ENCODE assay signal across 8 mouse cellular contexts in genomic region chr17:31664760-31665159, GRCm38 (mm10). TPM values are rescaled to one million over a fixed set of nuclear protein-coding genes. Genes with fewer than 3 reads are reported as not detected.
DNase-seq lines count a peak whose midpoint lies in the region; ATAC-seq and TF ChIP-seq lines count a peak whose summit lies in the region.

No protein-coding gene starts in this region.

- peak; percentile 95 for TF ChIP-seq CTCF in cerebellum, adult 2 months (IDR thresholded peaks at IDR 0.05; ENCODE audit: borderline replicate concordance, insufficient read depth, low read depth, low read length)

- no peak overlapping the region for H3K9ac ChIP-seq in hindbrain, embryonic 14.5 days

- no peaks in the 10 kb centered on the region for H3K9me3 ChIP-seq in hindbrain, embryonic 14.5 days (ENCODE audit: control insufficient read depth, low read length)

- DNase-seq in MN1 (ENCODE audit: low spot score): peak; percentile 94
- DNase-seq in cerebellum, adult 2 months: peak; percentile 72 to 79
- peak; percentile 85 for DNase-seq in forelimb bud, embryonic 11.5 days (ENCODE audit: low read depth, low spot score)
- DNase-seq in hindbrain, embryonic 14.5 days (ENCODE audit: low spot score): peak; percentile 75
- DNase-seq in layer of hippocampus, postnatal 25 days (ENCODE audit: extremely low spot score in 1 of 2, low spot score in 1 of 2): peak; percentile 46 to 78
- peak; percentile 87 to 91 for DNase-seq in lung, postnatal 4 days
- DNase-seq in right cerebral cortex, postnatal 14 days: peak; percentile 79
- DNase-seq in urinary bladder, postnatal 14 days (ENCODE audit: low spot score): peak; percentile 88

- no peak overlapping the region for H3K4me3 ChIP-seq in cerebellum, adult 2 months (replicated peaks; ENCODE audit: insufficient read depth, low read depth, low read length)
- H3K4me3 ChIP-seq in hindbrain, embryonic 14.5 days (replicated peaks; ENCODE audit: low read length): no peak overlapping the region

- no peak overlapping the region for H3K4me2 ChIP-seq in hindbrain, embryonic 14.5 days (replicated peaks)

- no peak for TF ChIP-seq POLR2A in cerebellum, adult 2 months (IDR thresholded peaks at IDR 0.05; ENCODE audit: borderline replicate concordance, insufficient read depth, low read length)

- no peak overlapping the region for H3K27ac ChIP-seq in cerebellum, adult 2 months (ENCODE audit: insufficient read depth, low read length)
- H3K27ac ChIP-seq in hindbrain, embryonic 14.5 days: no peak overlapping the region

- no peaks in the 10 kb centered on the region for H3K27me3 ChIP-seq in cerebellum, adult 2 months (ENCODE audit: control insufficient read depth, insufficient read depth, low read length)
- no peaks in the 10 kb centered on the region for H3K27me3 ChIP-seq in hindbrain, embryonic 14.5 days (ENCODE audit: control insufficient read depth, insufficient read depth, low read length)

- ATAC-seq in hindbrain, embryonic 14.5 days (ENCODE audit: low FRiP score): peak; percentile 69

- 0 out of 2 replicates have a peak, but pooled peaks cover 2% of the 10 kb centered on the region for H3K4me1 ChIP-seq in cerebellum, adult 2 months (ENCODE audit: control insufficient read depth, insufficient read depth, low read length)
- no peaks in the 10 kb centered on the region for H3K4me1 ChIP-seq in hindbrain, embryonic 14.5 days (replicated peaks; ENCODE audit: control insufficient read depth, insufficient read depth, low read length)

- H3K36me3 ChIP-seq in hindbrain, embryonic 14.5 days (replicated peaks; ENCODE audit: control insufficient read depth, insufficient read depth): no peaks in the 10 kb centered on the region

- 13% methylated on average over 4 of the region's 4 CpGs for WGBS in cerebellum, adult 2 months
- 21% methylated on average over 4 of the region's 4 CpGs for WGBS in hindbrain, embryonic 14.5 days

RNA-seq across cellular contexts. Expression of gene U2af1, which starts 6.1 kb away (rescaled TPM):
- 177 and 184 TPM in 2 replicates for polyA plus RNA-seq in cerebellum, adult 2 months (2012; rRNA removed)
- 92.9 and 105 TPM in 2 replicates for polyA plus RNA-seq in hindbrain, embryonic 14.5 days (2014; fragmentation: Nextera tagmentation; extraction: Ambion mirVana)
- total RNA-seq in layer of hippocampus, postnatal 25 days (2021): 100 to 1,000 TPM; 121 to 128 TPM

RNA-seq across cellular contexts. Expression of gene Cryaa, which starts 12.8 kb away (rescaled TPM):
- 0.54 and 0.85 TPM in 2 replicates for polyA plus RNA-seq in cerebellum, adult 2 months (2012; rRNA removed)
- 0.20 and 0.30 TPM in 2 replicates for polyA plus RNA-seq in hindbrain, embryonic 14.5 days (2014; fragmentation: Nextera tagmentation; extraction: Ambion mirVana)
- under 1 TPM in 1 of 2 experiments, not detected in 1; 0.31 TPM for total RNA-seq in layer of hippocampus, postnatal 25 days (2021)

RNA-seq across cellular contexts. Expression of gene Cbs, which starts 27.7 kb away (rescaled TPM):
- polyA plus RNA-seq in cerebellum, adult 2 months (2012; rRNA removed): 33.9 and 34.8 TPM in 2 replicates
- 6.7 and 10.0 TPM in 2 replicates for polyA plus RNA-seq in hindbrain, embryonic 14.5 days (2014; fragmentation: Nextera tagmentation; extraction: Ambion mirVana)
- 10 to 100 TPM; 56.3 to 58.1 TPM for total RNA-seq in layer of hippocampus, postnatal 25 days (2021)
